Mouse (Mus musculus) lung, embryonic 15.5 days (tissue): Measurements from ENCODE around the gene Wnk3. TPM values are rescaled to one million over a fixed set of nuclear protein-coding genes. Genes with fewer than 3 reads are reported as not detected.

ENCODE experiments used
- ATAC-seq: fragments of 200-750 bp; cut with Nextera tagmentation; 2 replicates; pipeline ENCODE4 v1.8.0; 2017; ENCODE audit warnings: moderate number of reproducible peaks, borderline replicate concordance; ENCODE audit not compliant: low FRiP score, low TSS enrichment; ENCODE audit errors: extremely low read depth
- H3K27ac ChIP-seq: fragments of 300-500 bp; sonication (generic); 2 replicates; pipeline ENCODE4 v1.5.1; 2015; ENCODE audit warnings: moderate library complexity, mild to moderate bottlenecking, inconsistent platforms
- H3K27me3 ChIP-seq: fragments of 300-500 bp; sonication (generic); 2 replicates; pipeline ENCODE4 v1.6.1; 2015; ENCODE audit warnings: inconsistent platforms
- H3K36me3 ChIP-seq: fragments of 300-500 bp; sonication (generic); 2 replicates; pipeline ENCODE4 v1.6.1; 2015; ENCODE audit warnings: inconsistent platforms
- H3K4me1 ChIP-seq: fragments of 300-500 bp; sonication (generic); 2 replicates; pipeline ENCODE4 v1.6.1; 2015; ENCODE audit warnings: inconsistent platforms
- H3K4me2 ChIP-seq: fragments of 300-500 bp; sonication (generic); 2 replicates; pipeline ENCODE4 v1.6.1; 2015; ENCODE audit warnings: inconsistent platforms, mild to moderate bottlenecking, moderate library complexity
- H3K4me3 ChIP-seq: fragments of 300-500 bp; sonication (generic); 2 replicates; pipeline ENCODE4 v1.5.1; 2015; ENCODE audit warnings: mild to moderate bottlenecking, inconsistent platforms
- H3K9ac ChIP-seq: fragments of 300-500 bp; sonication (generic); 2 replicates; pipeline ENCODE4 v1.6.1; 2015; ENCODE audit warnings: inconsistent platforms
- H3K9me3 ChIP-seq: fragments of 300-500 bp; sonication (generic); 2 replicates; pipeline ENCODE4 v1.6.1; 2016; ENCODE audit warnings: inconsistent platforms
- WGBS: fragments of 180-500 bp; shearing (Covaris S2); methylation state at CpG from one replicate; pipeline ENCODE4 v1.1.7; 2015; 5-methylcytosine and 5-hydroxymethylcytosine counted together
- polyA plus RNA-seq: library from polyadenylated mRNA; unstranded; fragments of >200 nt; fragmentation: Nextera tagmentation; extraction: Ambion mirVana; gene quantifications from 2 replicates; pipeline ENCODE4 v1.2.1, GENCODE M21; 2015

The Wnk3 gene
- polyA plus RNA-seq, 1 experiment from 2014 or later: 1.5 TPM

GRCm38 (mm10) chrX:151345333-151346125 lies 147.7 kb downstream of the Wnk3 start:
- peak overlapping the region; percentile 66 for H3K4me2 ChIP-seq
- 26% methylated on average over 11 of the region's 11 CpGs for WGBS
- no peak overlapping the region for H3K27ac ChIP-seq
- H3K36me3 ChIP-seq: no peaks in the 10 kb centered on the region
- H3K9ac ChIP-seq: no peak overlapping the region
- H3K4me3 ChIP-seq: peak overlapping the region; percentile 73
- ATAC-seq: no peak
- peaks cover 5% of the 10 kb centered on the region; the same call in 1 of the 2 replicates for H3K4me1 ChIP-seq
- no peaks in the 10 kb centered on the region for H3K9me3 ChIP-seq
- H3K27me3 ChIP-seq: no peaks in the 10 kb centered on the region; the same call in 1 of the 2 replicates

DNA sequence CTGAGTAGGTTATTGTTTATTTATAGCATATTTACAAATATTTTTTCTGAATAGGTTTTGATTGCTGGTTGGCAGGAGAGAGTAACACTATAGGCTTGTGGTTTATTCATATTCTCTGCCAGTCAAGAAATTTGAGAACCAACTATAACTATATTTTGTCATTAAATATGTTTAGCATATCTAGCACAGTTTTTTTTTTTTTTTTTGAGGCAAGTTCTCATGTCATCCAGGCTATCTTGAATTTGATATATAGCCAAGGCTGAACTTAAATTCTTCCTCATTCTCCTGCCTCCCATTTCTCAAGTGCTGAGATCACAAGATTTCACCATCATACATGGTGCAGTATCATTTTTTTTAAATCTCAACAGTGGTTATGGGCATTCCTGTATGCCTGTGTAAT lies 149.4 kb downstream of the Wnk3 start:
- Histone ChIP-seq H3K4me1 (peaks cover 5% of the 10 kb centered on the region; the same call in 1 of the 2 replicates), H3K27ac (no peak overlapping the region), H3K36me3 (no peaks in the 10 kb centered on the region), H3K4me2 (no peak overlapping the region), H3K4me3 (no peak overlapping the region), H3K9ac (no peak overlapping the region), H3K9me3 (no peaks in the 10 kb centered on the region), H3K27me3 (no peaks in the 10 kb centered on the region)
- ATAC-seq: no peak

DNA sequence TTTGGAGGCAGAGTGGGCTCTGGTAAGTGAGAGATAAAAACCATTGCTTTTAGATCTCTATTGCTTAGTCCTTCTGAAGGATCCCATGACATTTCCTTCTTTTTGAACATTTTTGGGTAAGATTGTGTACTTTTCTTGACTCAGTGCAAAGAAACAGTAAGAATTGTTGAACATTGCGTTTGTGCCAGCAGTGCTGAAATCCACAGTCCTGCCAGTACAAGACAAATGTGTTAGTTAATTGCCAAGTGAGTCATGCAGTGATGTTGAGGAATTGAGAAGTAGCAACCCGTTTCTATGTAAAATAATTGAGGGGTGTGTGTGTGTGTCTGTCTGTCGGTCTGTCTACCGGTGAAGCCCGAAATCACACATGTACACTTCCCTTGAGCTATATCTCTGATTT lies 151.4 kb downstream of the Wnk3 start:
- no peak overlapping the region for H3K9ac ChIP-seq
- H3K36me3 ChIP-seq: no peaks in the 10 kb centered on the region
- no peaks in the 10 kb centered on the region for H3K27me3 ChIP-seq
- H3K4me2 ChIP-seq: no peak overlapping the region
- no peak for ATAC-seq
- no peak overlapping the region for H3K4me3 ChIP-seq
- WGBS: 82% methylated on average over 5 of the region's 5 CpGs
- H3K27ac ChIP-seq: no peak overlapping the region
- H3K9me3 ChIP-seq: no peaks in the 10 kb centered on the region
- H3K4me1 ChIP-seq: peaks cover 5% of the 10 kb centered on the region; the same call in 1 of the 2 replicates

Other genes starting within 250 kb of the Wnk3 start
- gene Gnl3l, start 180.8 kb upstream of the Wnk3 start, polyA plus RNA-seq: 27.0 and 27.6 TPM in 2 replicates
- 10.7 and 10.8 TPM in 2 replicates for gene Fgd1, start 151.9 kb upstream of the Wnk3 start, polyA plus RNA-seq
- 33.1 and 33.4 TPM in 2 replicates for gene Tsr2, start 101.5 kb upstream of the Wnk3 start, polyA plus RNA-seq
- gene Fam120c, start 146.1 kb downstream of the Wnk3 start, polyA plus RNA-seq: 3.3 and 3.8 TPM in 2 replicates